Mouse (Mus musculus) heart, postnatal 36 days (tissue): ENCODE measurements around the gene Amotl1. TPM values are rescaled to one million over a fixed set of nuclear protein-coding genes. Genes with fewer than 3 reads are reported as not detected.
A peak's percentile ranks its signal among the peaks of the same experiment; 100 is the strongest.
"Not testable (repeated sequence)": the region's sequence is repeated elsewhere in the genome, so short reads cannot be mapped to it uniquely, and the experiment has no call there.

Experiments used
- DNase-seq, 2 experiments: peaks; one replicate each; pipeline ENCODE4 v3.0.0; 2021 to 2022
- intact Hi-C: fragments of 180-260 bp; cut with DNase I; formaldehyde crosslinking; loops from one replicate; pipeline ENCODE4 v1.15.1; 2025
- total RNA-seq, 2 experiments: library from RNA; stranded (reverse); gene quantifications; 2 replicates each; pipeline ENCODE4 v1.2.3; 2021

The Amotl1 gene
- total RNA-seq: 10 to 100 TPM; 52.8 to 58.6 TPM

- no peak for DNase-seq
- intact Hi-C loops: no loop called here
Measured at GRCm38 (mm10) chr9:14644956-14645355, at the start of gene Amotl1. Gene Amotl1, minus strand, starts transcription at chr9:14645056.

GRCm38 (mm10) chr9:14689376-14690108, 44.7 kb upstream of the Amotl1 start:
- DNase-seq: peak; percentile 24 to 26
- intact Hi-C loops: no loop called here

- DNase-seq: no peak
- intact Hi-C loops: no loop called here
Measured at GRCm38 (mm10) chr9:14684363-14684762, 39.5 kb upstream of the Amotl1 start.

- intact Hi-C loops: no loop called here
- DNase-seq: no peak
Measured at GRCm38 (mm10) chr9:14682741-14683140, 37.9 kb upstream of the Amotl1 start.

- DNase-seq: no peak
Measured at GRCm38 (mm10) chr9:14680584-14680983, 35.7 kb upstream of the Amotl1 start.

GRCm38 (mm10) chr9:14675707-14676691, 31.1 kb upstream of the Amotl1 start:
- no peak for DNase-seq
- intact Hi-C loops: no loop called here

More at GRCm38 (mm10) chr9:14680584-14680983, 35.7 kb upstream of the Amotl1 start:
- intact Hi-C loops: no loop called here

GRCm38 (mm10) chr9:14674506-14674905, 29.6 kb upstream of the Amotl1 start:
- intact Hi-C loops: no loop called here
- DNase-seq: no peak

GRCm38 (mm10) chr9:14673109-14673508, 28.3 kb upstream of the Amotl1 start:
- no peak for DNase-seq
- intact Hi-C loops: no loop called here

GRCm38 (mm10) chr9:14671965-14672364, 27.1 kb upstream of the Amotl1 start:
- intact Hi-C loops: not testable (repeated sequence)

GRCm38 (mm10) chr9:14668382-14668781, 23.5 kb upstream of the Amotl1 start:
- intact Hi-C loops: no loop called here
- DNase-seq: no peak

More at GRCm38 (mm10) chr9:14671965-14672364, 27.1 kb upstream of the Amotl1 start:
- DNase-seq: not testable (repeated sequence)

- intact Hi-C loops: no loop called here
- no peak for DNase-seq
Measured at GRCm38 (mm10) chr9:14666071-14666470, 21.2 kb upstream of the Amotl1 start.

- peak in 1 of 2 experiments; percentile 38 for DNase-seq
- intact Hi-C loops: no loop called here
Measured at GRCm38 (mm10) chr9:14663591-14663990, 18.7 kb upstream of the Amotl1 start.

GRCm38 (mm10) chr9:14662876-14663275, 18.0 kb upstream of the Amotl1 start:
- intact Hi-C loops: no loop called here
- no peak for DNase-seq

GRCm38 (mm10) chr9:14662138-14662537, 17.3 kb upstream of the Amotl1 start:
- intact Hi-C loops: no loop called here
- no peak for DNase-seq

GRCm38 (mm10) chr9:14657926-14658325, 13.1 kb upstream of the Amotl1 start:
- intact Hi-C loops: no loop called here
- DNase-seq: no peak

GRCm38 (mm10) chr9:14654010-14654409, 9.2 kb upstream of the Amotl1 start:
- intact Hi-C loops: loop anchor here (2.0 kb wide), 1 partner anchor 131 kb away; no protein-coding TSS in a partner anchor

GRCm38 (mm10) chr9:14652761-14653160, 7.9 kb upstream of the Amotl1 start:
- intact Hi-C loops: no loop called here
- no peak for DNase-seq

More at GRCm38 (mm10) chr9:14654010-14654409, 9.2 kb upstream of the Amotl1 start:
- DNase-seq: no peak

GRCm38 (mm10) chr9:14647849-14648248, 3.0 kb upstream of the Amotl1 start:
- no peak for DNase-seq

GRCm38 (mm10) chr9:14646641-14647040, 1.8 kb upstream of the Amotl1 start:
- DNase-seq: no peak
- intact Hi-C loops: no loop called here

More at GRCm38 (mm10) chr9:14647849-14648248, 3.0 kb upstream of the Amotl1 start:
- intact Hi-C loops: no loop called here

GRCm38 (mm10) chr9:14646061-14646460, 1.2 kb upstream of the Amotl1 start:
- DNase-seq: no peak
- intact Hi-C loops: no loop called here

- intact Hi-C loops: no loop called here
- no peak for DNase-seq
Measured at GRCm38 (mm10) chr9:14643328-14643727, 1.5 kb downstream of the Amotl1 start.
